Mouse (Mus musculus): ENCODE data around the gene Fam71f1. TPM values are rescaled to one million over a fixed set of nuclear protein-coding genes. Genes with fewer than 3 reads are reported as not detected.

Fam71f1 gene
- polyA plus RNA-seq, 1 experiment = 372 TPM

DNA sequence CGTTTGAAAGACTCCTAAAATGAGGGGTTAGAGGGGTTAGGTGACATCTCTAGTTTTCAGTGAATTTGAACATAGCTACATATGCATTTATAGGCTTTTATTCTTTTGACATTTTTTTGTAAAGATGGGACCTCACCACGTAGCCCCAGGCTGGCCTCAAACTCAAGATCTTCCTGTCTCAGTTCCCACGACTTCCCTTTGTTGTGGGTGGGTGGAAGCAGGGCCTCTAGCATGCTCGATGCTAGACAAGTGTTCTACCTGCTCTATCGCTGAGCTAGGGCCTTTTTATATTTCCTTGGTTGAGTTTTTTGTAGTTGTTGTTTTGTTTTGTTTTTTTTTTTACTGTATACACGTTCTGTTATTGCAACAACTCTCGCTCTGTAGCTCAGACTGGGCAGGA is 32.1 kb upstream of the Fam71f1 start:
- Histone ChIP-seq H3K4me3 (ENCODE audit: control insufficient read depth, low read depth, low read length) (no peak overlapping the region), H3K27me3 (ENCODE audit: control insufficient read depth, insufficient read depth, low read length) (no peaks in the 10 kb centered on the region), H3K4me1 (ENCODE audit: control insufficient read depth, insufficient read depth, low read length) (no peaks in the 10 kb centered on the region), H3K27ac (ENCODE audit: control insufficient read depth, insufficient read depth, low read depth, low read length) (no peak overlapping the region), H3K36me3 (ENCODE audit: control insufficient read depth, insufficient read depth, low read length) (no peaks in the 10 kb centered on the region; the same call in 1 of the 2 replicates)
- no peak for TF ChIP-seq POLR2A (IDR thresholded peaks at IDR 0.05; ENCODE audit: control insufficient read depth, low read depth, low read length)
- no peak for TF ChIP-seq CTCF (IDR thresholded peaks at IDR 0.05; ENCODE audit: control insufficient read depth, insufficient read depth, insufficient replicate concordance, low read depth, low read length)

DNA sequence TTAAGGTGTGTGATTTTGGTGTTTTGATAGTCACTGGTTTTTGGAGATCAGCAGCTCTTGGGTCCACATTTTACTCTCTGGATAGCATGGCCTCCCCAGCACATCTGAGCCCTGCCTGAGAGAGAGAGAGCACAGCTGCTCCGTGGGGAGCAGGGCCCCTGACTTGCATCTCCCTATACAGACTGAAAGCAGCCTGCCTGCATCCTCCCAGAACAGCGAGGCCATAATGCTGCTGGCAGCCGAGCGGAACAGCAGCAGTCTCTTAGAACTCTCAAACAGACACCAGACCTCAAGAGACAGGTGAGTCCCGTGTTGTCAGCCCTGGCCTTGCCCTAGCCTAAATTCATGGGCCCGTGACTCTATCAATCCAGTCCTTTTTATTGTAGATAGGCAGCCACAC is 31.5 kb upstream of the Fam71f1 start:
- no peak overlapping the region for H3K27ac ChIP-seq (ENCODE audit: control insufficient read depth, insufficient read depth, low read depth, low read length)
- H3K27me3 ChIP-seq (ENCODE audit: control insufficient read depth, insufficient read depth, low read length) = no peaks in the 10 kb centered on the region

DNA sequence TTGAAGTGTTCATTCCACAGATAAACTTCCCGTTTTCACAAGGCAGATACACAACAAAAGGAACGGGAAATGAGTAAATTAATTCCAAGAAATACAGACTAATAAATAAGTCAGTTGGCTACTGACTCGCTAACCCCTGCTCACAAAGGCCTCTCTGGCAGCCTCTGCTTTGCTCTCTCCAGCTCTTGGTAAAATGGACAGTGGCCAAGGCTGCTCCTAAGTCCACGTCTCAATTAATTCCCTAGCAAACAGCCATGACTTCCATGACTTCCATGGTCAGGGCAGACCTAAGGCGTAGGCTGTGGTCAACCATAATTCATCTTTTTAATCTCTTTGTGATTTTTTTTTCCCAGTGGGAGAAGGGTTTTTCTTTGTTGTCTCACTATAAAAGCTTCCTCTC is 31.0 kb upstream of the Fam71f1 start:
- no peak for TF ChIP-seq POLR2A (IDR thresholded peaks at IDR 0.05; ENCODE audit: control insufficient read depth, low read depth, low read length)
- TF ChIP-seq CTCF (IDR thresholded peaks at IDR 0.05; ENCODE audit: control insufficient read depth, insufficient read depth, insufficient replicate concordance, low read depth, low read length) = no peak
- no peak overlapping the region for H3K4me3 ChIP-seq (ENCODE audit: control insufficient read depth, low read depth, low read length)
- H3K36me3 ChIP-seq (ENCODE audit: control insufficient read depth, insufficient read depth, low read length) = no peaks in the 10 kb centered on the region; the same call in 1 of the 2 replicates
- no peaks in the 10 kb centered on the region for H3K27me3 ChIP-seq (ENCODE audit: control insufficient read depth, insufficient read depth, low read length)
- no peaks in the 10 kb centered on the region for H3K4me1 ChIP-seq (ENCODE audit: control insufficient read depth, insufficient read depth, low read length)
- H3K27ac ChIP-seq (ENCODE audit: control insufficient read depth, insufficient read depth, low read depth, low read length) = no peak overlapping the region

More for the DNA sequence above, 31.5 kb upstream of the Fam71f1 start:
- no peak overlapping the region for H3K4me3 ChIP-seq (ENCODE audit: control insufficient read depth, low read depth, low read length)
- TF ChIP-seq POLR2A (IDR thresholded peaks at IDR 0.05; ENCODE audit: control insufficient read depth, low read depth, low read length) = no peak
- TF ChIP-seq CTCF (IDR thresholded peaks at IDR 0.05; ENCODE audit: control insufficient read depth, insufficient read depth, insufficient replicate concordance, low read depth, low read length) = no peak
- H3K4me1 ChIP-seq (ENCODE audit: control insufficient read depth, insufficient read depth, low read length) = no peaks in the 10 kb centered on the region
- H3K36me3 ChIP-seq (ENCODE audit: control insufficient read depth, insufficient read depth, low read length) = no peaks in the 10 kb centered on the region; the same call in 1 of the 2 replicates

DNA sequence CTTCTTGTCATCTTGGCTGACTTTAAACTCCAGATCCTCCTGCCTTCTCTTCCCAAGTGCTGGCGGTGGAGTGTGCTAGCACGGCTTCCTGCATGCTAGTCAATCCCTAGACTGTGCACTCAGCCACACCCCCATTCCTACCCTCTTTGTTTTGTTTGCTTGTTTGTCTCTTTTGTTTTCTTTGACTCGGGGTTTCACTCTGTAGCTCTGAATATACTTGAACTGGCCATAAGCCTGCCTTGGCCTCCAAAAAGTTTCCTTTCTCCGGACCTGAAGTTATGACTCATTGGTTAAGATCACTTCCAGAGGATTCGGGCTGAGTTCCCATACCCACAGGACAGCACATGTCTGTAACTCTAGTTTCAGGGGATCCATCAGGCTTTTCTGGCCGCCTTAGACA is 30.3 kb upstream of the Fam71f1 start:
- Histone ChIP-seq H3K4me1 (ENCODE audit: control insufficient read depth, insufficient read depth, low read length) (no peaks in the 10 kb centered on the region), H3K36me3 (ENCODE audit: control insufficient read depth, insufficient read depth, low read length) (no peaks in the 10 kb centered on the region), H3K4me3 (ENCODE audit: control insufficient read depth, low read depth, low read length) (no peak overlapping the region), H3K27ac (ENCODE audit: control insufficient read depth, insufficient read depth, low read depth, low read length) (no peak overlapping the region), H3K27me3 (ENCODE audit: control insufficient read depth, insufficient read depth, low read length) (no peaks in the 10 kb centered on the region)
- no peak for TF ChIP-seq POLR2A (IDR thresholded peaks at IDR 0.05; ENCODE audit: control insufficient read depth, low read depth, low read length)
- TF ChIP-seq CTCF (IDR thresholded peaks at IDR 0.05; ENCODE audit: control insufficient read depth, insufficient read depth, insufficient replicate concordance, low read depth, low read length) = no peak

DNA sequence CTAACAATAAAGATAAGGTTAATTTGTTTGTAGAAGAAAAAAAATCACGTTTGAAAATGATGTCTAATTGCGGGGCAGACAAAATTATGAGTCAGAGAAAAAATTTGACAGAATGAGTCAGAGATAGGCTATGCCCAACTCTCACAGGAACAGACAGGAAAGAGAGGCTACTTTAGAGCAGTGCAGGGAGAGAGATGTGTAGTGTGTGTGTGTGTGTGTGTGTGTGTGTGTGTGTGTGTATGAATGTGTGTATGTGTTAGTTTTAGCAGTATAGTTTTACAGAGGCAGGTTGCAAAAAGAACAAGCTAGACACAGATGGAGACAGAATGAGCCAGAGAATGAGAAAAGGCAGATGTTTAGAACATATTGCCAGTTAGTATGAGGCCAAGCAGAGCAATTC is 19.8 kb upstream of the Fam71f1 start:
- H3K27me3 ChIP-seq (ENCODE audit: control insufficient read depth, insufficient read depth, low read length) = no peaks in the 10 kb centered on the region
- TF ChIP-seq CTCF (IDR thresholded peaks at IDR 0.05; ENCODE audit: control insufficient read depth, insufficient read depth, insufficient replicate concordance, low read depth, low read length) (no peak), POLR2A (IDR thresholded peaks at IDR 0.05; ENCODE audit: control insufficient read depth, low read depth, low read length) (no peak)
- H3K4me3 ChIP-seq (ENCODE audit: control insufficient read depth, low read depth, low read length) = no peak overlapping the region
- H3K4me1 ChIP-seq (ENCODE audit: control insufficient read depth, insufficient read depth, low read length) = 0 out of 2 replicates have a peak, but pooled peaks cover 2% of the 10 kb centered on the region
- H3K27ac ChIP-seq (ENCODE audit: control insufficient read depth, insufficient read depth, low read depth, low read length) = no peak overlapping the region
- H3K36me3 ChIP-seq (ENCODE audit: control insufficient read depth, insufficient read depth, low read length) = no peaks in the 10 kb centered on the region

DNA sequence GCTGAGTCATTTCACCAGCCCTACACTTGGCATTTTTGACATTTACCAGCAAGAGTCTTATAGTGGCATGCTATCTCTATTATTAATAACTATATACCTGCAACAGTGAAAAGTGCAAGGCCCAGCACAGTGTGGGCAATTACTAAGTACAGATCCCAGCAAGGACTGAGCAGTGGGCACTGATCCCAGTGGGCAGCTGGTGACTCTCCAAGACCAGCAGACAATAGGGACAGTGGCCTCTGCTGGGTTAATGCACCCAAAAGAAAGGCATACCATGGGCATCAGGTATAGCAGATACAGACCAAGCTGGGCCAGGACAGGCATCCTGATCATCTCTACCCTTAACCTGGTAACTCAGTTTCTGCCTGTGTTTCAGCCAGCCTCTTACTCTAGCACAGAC is 15.7 kb upstream of the Fam71f1 start:
- Histone ChIP-seq H3K4me1 (ENCODE audit: control insufficient read depth, insufficient read depth, low read length) (no peaks in the 10 kb centered on the region), H3K36me3 (ENCODE audit: control insufficient read depth, insufficient read depth, low read length) (no peaks in the 10 kb centered on the region), H3K27me3 (ENCODE audit: control insufficient read depth, insufficient read depth, low read length) (no peaks in the 10 kb centered on the region), H3K4me3 (ENCODE audit: control insufficient read depth, low read depth, low read length) (no peak overlapping the region), H3K27ac (ENCODE audit: control insufficient read depth, insufficient read depth, low read depth, low read length) (no peak overlapping the region)
- TF ChIP-seq CTCF (IDR thresholded peaks at IDR 0.05; ENCODE audit: control insufficient read depth, insufficient read depth, insufficient replicate concordance, low read depth, low read length) = no peak
- TF ChIP-seq POLR2A (IDR thresholded peaks at IDR 0.05; ENCODE audit: control insufficient read depth, low read depth, low read length) = no peak

DNA sequence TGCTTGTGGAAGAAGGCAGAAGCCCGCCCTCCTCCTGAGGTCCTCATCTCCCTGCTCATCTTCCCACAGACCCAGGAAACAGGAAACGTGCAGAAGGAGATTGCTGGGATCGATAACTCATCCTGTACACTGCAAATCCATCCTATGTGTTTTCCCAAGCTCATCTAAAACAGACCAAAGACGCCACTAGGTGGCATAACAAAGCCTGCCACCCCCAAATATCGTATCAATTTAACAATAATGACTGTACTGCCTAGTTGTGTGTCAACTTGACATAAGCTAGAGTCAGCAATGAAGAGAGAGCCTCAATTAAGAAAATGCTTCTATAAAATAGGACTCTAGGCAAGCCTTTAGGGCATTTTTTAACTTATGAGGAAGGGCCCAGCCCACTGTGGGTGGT is 15.2 kb upstream of the Fam71f1 start:
- Histone ChIP-seq H3K36me3 (ENCODE audit: control insufficient read depth, insufficient read depth, low read length) (no peaks in the 10 kb centered on the region), H3K4me1 (ENCODE audit: control insufficient read depth, insufficient read depth, low read length) (no peaks in the 10 kb centered on the region)
- no peak for TF ChIP-seq CTCF (IDR thresholded peaks at IDR 0.05; ENCODE audit: control insufficient read depth, insufficient read depth, insufficient replicate concordance, low read depth, low read length)
- TF ChIP-seq POLR2A (IDR thresholded peaks at IDR 0.05; ENCODE audit: control insufficient read depth, low read depth, low read length) = no peak

DNA sequence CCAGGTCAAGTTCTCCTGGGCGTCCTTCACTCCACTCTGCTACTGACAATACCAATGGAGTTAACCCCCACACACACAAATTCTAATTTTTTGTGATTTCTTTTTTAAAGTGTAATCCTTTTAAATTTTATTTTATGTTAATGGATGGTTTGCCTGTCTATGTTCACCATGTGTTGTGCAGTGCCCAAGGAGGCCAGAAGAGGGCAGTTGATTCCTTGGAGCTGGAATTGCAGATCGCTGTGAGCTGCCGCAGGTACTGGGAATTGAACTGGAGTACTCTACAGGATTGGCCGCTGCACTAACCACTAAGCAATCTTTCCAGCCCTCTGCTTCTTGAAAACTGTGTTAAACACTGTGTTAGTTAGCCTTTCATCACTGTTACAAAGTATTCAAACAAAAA is 13.5 kb upstream of the Fam71f1 start:
- no peaks in the 10 kb centered on the region for H3K4me1 ChIP-seq (ENCODE audit: control insufficient read depth, insufficient read depth, low read length)
- no peaks in the 10 kb centered on the region for H3K27me3 ChIP-seq (ENCODE audit: control insufficient read depth, insufficient read depth, low read length)
- TF ChIP-seq CTCF (IDR thresholded peaks at IDR 0.05; ENCODE audit: control insufficient read depth, insufficient read depth, insufficient replicate concordance, low read depth, low read length) = no peak
- no peak for TF ChIP-seq POLR2A (IDR thresholded peaks at IDR 0.05; ENCODE audit: control insufficient read depth, low read depth, low read length)
- no peaks in the 10 kb centered on the region for H3K36me3 ChIP-seq (ENCODE audit: control insufficient read depth, insufficient read depth, low read length)
- H3K4me3 ChIP-seq (ENCODE audit: control insufficient read depth, low read depth, low read length) = no peak overlapping the region
- no peak overlapping the region for H3K27ac ChIP-seq (ENCODE audit: control insufficient read depth, insufficient read depth, low read depth, low read length)

More for the DNA sequence above, 15.2 kb upstream of the Fam71f1 start:
- Histone ChIP-seq H3K27me3 (ENCODE audit: control insufficient read depth, insufficient read depth, low read length) (no peaks in the 10 kb centered on the region), H3K27ac (ENCODE audit: control insufficient read depth, insufficient read depth, low read depth, low read length) (no peak overlapping the region), H3K4me3 (ENCODE audit: control insufficient read depth, low read depth, low read length) (no peak overlapping the region)
